Mouse (Mus musculus) adrenal gland (tissue): Measurements from ENCODE around the gene Alk.

Experiments
- intact Hi-C: fragments of 180-260 bp; cut with DNase I; formaldehyde crosslinking; loops from one replicate; pipeline ENCODE4 v1.15.1; 2025

Alk gene

GRCm38 (mm10) chr17:72401861-72402260, 202.6 kb downstream of the Alk start:
- intact Hi-C loops, result no loop called here

- intact Hi-C loops, result no loop called here
Observed at GRCm38 (mm10) chr17:72401349-72401748, 203.1 kb downstream of the Alk start.

GRCm38 (mm10) chr17:72399331-72400059, 204.9 kb downstream of the Alk start:
- intact Hi-C loops, result no loop called here

- intact Hi-C loops, result no loop called here
Observed at GRCm38 (mm10) chr17:72395956-72396355, 208.5 kb downstream of the Alk start.

- intact Hi-C loops, result no loop called here
Observed at GRCm38 (mm10) chr17:72368991-72369390, 235.4 kb downstream of the Alk start.

- intact Hi-C loops, result no loop called here
Observed at GRCm38 (mm10) chr17:72362811-72363496, 241.5 kb downstream of the Alk start.

- intact Hi-C loops, result no loop called here
Observed at GRCm38 (mm10) chr17:72361961-72362360, 242.5 kb downstream of the Alk start.

GRCm38 (mm10) chr17:72356759-72357302, 247.6 kb downstream of the Alk start:
- intact Hi-C loops, result no loop called here

- intact Hi-C loops, result no loop called here
Observed at GRCm38 (mm10) chr17:72339437-72339836, 265.0 kb downstream of the Alk start.

GRCm38 (mm10) chr17:72332909-72333308, 271.5 kb downstream of the Alk start:
- intact Hi-C loops, result no loop called here

GRCm38 (mm10) chr17:72325941-72326340, 278.5 kb downstream of the Alk start:
- intact Hi-C loops, result no loop called here

GRCm38 (mm10) chr17:72319576-72319975, 284.9 kb downstream of the Alk start:
- intact Hi-C loops, result loop anchor here (1.0 kb wide), 1 partner anchor 9 kb away; no protein-coding TSS in a partner anchor

GRCm38 (mm10) chr17:72299651-72300050, 304.8 kb downstream of the Alk start:
- intact Hi-C loops, result no loop called here

- intact Hi-C loops, result no loop called here
Observed at GRCm38 (mm10) chr17:72296349-72296748, 308.1 kb downstream of the Alk start.

GRCm38 (mm10) chr17:72293267-72293580, 311.2 kb downstream of the Alk start:
- intact Hi-C loops, result no loop called here

GRCm38 (mm10) chr17:72292444-72293266, 311.8 kb downstream of the Alk start:
- intact Hi-C loops, result no loop called here

- intact Hi-C loops, result no loop called here
Observed at GRCm38 (mm10) chr17:72285961-72286360, 318.5 kb downstream of the Alk start.

GRCm38 (mm10) chr17:72278296-72278695, 326.1 kb downstream of the Alk start:
- intact Hi-C loops, result no loop called here

- intact Hi-C loops, result no loop called here
Observed at GRCm38 (mm10) chr17:72276778-72277177, 327.6 kb downstream of the Alk start.

- intact Hi-C loops, result no loop called here
Observed at GRCm38 (mm10) chr17:72275391-72275904, 329.0 kb downstream of the Alk start.

GRCm38 (mm10) chr17:72274205-72274604, 330.2 kb downstream of the Alk start:
- intact Hi-C loops, result no loop called here

- intact Hi-C loops, result no loop called here
Observed at GRCm38 (mm10) chr17:72271640-72272039, 332.8 kb downstream of the Alk start.
